In genomic region chr12:99614420-99614819, GRCm38 (mm10) we compare ENCODE assay signal across 21 mouse cellular contexts.
"Had no signal": no experiment of that assay in that cellular context is flagged by ENCODE, and none has a peak within 500 bp of the region (broad histone marks: within the 10 kb centered on the region; RNA-seq: fewer than 3 reads in every experiment).

No protein-coding gene starts in this region.

- H3K4me2 ChIP-seq: lung, embryonic 15.5 days; midbrain, embryonic 12.5 days; neural tube, embryonic 13.5 days; neural tube, embryonic 15.5 days had no signal

- H3K9me3 ChIP-seq: lung, embryonic 15.5 days; midbrain, embryonic 12.5 days; neural tube, embryonic 13.5 days; neural tube, embryonic 15.5 days had no signal

- ATAC-seq: liver, postnatal 0 days; lung, postnatal 0 days had no signal

- H3K27ac ChIP-seq: lung, embryonic 15.5 days; macrophage; midbrain, embryonic 12.5 days; neural tube, embryonic 13.5 days; neural tube, embryonic 15.5 days had no signal

- H3K9ac ChIP-seq: liver, postnatal 0 days; lung, embryonic 15.5 days; midbrain, embryonic 12.5 days; neural tube, embryonic 13.5 days had no signal

- H3K27me3 ChIP-seq: lung, embryonic 15.5 days; neural tube, embryonic 13.5 days; neural tube, embryonic 15.5 days had no signal

- DNase-seq: liver, postnatal 0 days; lung, adult 2 months; lung, postnatal 14 days; lung, postnatal 36 days; midbrain, embryonic 14.5 days; retina, postnatal 1 day; right cerebral cortex, adult 18-20 months; right cerebral cortex, postnatal 25 days; right cerebral cortex, postnatal 4 days; spleen, adult 18-20 months; thymus, adult 18-20 months; thymus, postnatal 14 days; thymus, postnatal 36 days had no signal

- H3K4me3 ChIP-seq: lung, embryonic 15.5 days; megakaryocyte, embryonic 14.5 days; midbrain, embryonic 12.5 days; myocyte; neural tube, embryonic 13.5 days; neural tube, embryonic 15.5 days had no signal

- H3K36me3 ChIP-seq: lung, embryonic 15.5 days; midbrain, embryonic 12.5 days; neural tube, embryonic 13.5 days; neural tube, embryonic 15.5 days had no signal

- H3K4me1 ChIP-seq: lung, embryonic 15.5 days; megakaryocyte, embryonic 14.5 days; midbrain, embryonic 12.5 days; neural tube, embryonic 13.5 days; neural tube, embryonic 15.5 days had no signal
